Mouse (Mus musculus): ENCODE data around the gene Krt82. TPM values are rescaled to one million over a fixed set of nuclear protein-coding genes. Genes with fewer than 3 reads are reported as not detected.
"Not testable (repeated sequence)": the region's sequence is repeated elsewhere in the genome, so short reads cannot be mapped to it uniquely, and the experiment has no call there.

Gene Krt82
- polyA plus RNA-seq, 1 experiment from 2014 or later, result not detected

DNA sequence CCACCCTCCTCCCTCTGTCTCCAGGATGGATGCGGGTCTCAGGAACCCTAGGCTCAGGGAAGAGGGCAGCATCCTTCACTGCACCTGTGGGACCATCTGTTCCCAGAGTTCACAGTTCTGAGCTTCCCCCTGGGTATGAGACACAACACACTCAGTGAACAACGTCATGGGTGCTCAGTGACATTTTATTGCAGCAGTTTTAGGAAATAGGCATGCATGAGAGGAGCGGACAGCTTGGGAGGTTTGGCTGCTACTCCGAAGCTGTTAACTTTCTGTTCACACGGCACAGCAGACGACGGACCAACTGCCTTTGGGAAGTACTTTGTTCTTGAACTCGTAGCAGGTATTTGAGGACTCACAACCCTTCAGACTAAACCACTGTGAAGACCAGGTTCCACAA, 1.7 kb upstream of the Krt82 start:
- Histone ChIP-seq H3K27me3 (ENCODE audit: poor library complexity, severe bottlenecking) (peaks cover 48% of the 10 kb centered on the region), H3K4me3 (no peak overlapping the region), H3K36me3 (replicated peaks) (no peaks in the 10 kb centered on the region), H3K27ac (no peak overlapping the region), H3K4me1 (peaks cover 11% of the 10 kb centered on the region), H3K9me3 (no peaks in the 10 kb centered on the region)
- 89% methylated on average over 8 of the region's 8 CpGs for WGBS
- no peak for DNase-seq (ENCODE audit: extremely low spot score, low spot score)

DNA sequence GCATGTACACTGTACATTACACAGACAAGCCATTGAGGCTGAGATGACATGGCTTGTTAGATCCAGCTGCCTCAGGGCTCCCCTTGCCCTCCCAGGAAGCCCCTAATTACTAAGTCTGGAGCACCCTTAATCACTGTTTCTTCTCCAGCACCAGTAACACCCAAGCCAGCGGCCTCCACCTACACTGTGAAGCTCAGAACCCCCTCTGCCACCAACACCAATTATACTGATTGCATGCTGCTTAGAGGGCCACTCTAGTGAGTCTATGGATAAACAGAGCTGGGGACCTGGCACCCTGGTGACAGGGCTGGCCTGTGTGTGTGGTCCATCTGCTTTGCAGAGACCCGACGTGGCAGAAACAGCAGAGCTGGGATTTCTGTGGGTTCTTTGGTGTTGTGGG, 6.0 kb downstream of the Krt82 start:
- Histone ChIP-seq H3K27me3 (ENCODE audit: poor library complexity, severe bottlenecking) (no peaks in the 10 kb centered on the region), H3K4me3 (no peak overlapping the region), H3K27ac (no peak overlapping the region), H3K36me3 (replicated peaks) (no peaks in the 10 kb centered on the region), H3K9me3 (no peaks in the 10 kb centered on the region), H3K4me1 (peaks cover 13% of the 10 kb centered on the region)
- 63% methylated on average over 3 of the region's 3 CpGs for WGBS
- no peak for DNase-seq (ENCODE audit: extremely low spot score, low spot score)

DNA sequence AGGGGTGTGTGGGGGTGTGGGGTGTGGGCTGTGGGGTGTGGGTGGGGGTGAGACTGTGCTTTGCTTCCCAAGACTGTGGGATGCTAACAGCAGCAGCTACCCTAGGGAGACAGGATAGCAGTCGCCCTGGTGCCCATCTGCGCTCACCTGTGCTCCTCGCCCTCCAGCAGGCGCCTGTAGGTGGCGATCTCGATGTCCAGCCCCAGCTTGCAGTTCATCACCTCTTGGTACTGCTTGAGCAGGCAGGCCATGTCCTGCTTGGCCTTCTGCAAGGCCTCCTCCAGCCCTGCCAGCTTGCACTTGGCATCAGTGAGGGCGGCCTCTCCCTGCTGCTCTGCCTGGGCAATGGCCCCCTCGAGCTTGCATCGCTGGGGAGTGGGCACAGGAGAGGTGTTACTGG, 7.9 kb downstream of the Krt82 start:
- no peak overlapping the region for H3K4me3 ChIP-seq
- 0 out of 2 replicates have a peak overlapping the region, but pooled peaks have one; percentile 9 for H3K27ac ChIP-seq
- no peak for DNase-seq (ENCODE audit: extremely low spot score, low spot score)
- WGBS, result 63% methylated on average over 9 of the region's 9 CpGs
- H3K4me1 ChIP-seq, result peaks cover 23% of the 10 kb centered on the region
- H3K36me3 ChIP-seq (replicated peaks), result no peaks in the 10 kb centered on the region
- H3K27me3 ChIP-seq (ENCODE audit: poor library complexity, severe bottlenecking), result no peaks in the 10 kb centered on the region
- no peaks in the 10 kb centered on the region for H3K9me3 ChIP-seq

DNA sequence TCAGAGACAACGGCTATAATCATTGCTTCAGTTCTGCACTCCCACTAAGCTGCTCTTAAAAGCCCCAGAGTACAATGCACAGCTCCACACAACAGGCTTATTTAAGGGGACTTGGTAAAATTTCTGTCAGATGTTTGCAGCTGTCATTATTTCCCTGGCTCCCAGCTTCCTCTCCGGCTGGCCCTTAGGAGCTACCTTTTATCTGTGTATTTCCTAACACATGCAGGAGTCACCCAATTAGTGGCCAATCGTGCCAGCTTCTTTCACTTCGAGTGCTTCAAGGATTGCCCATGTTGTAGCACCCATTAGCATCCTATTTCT, 11.9 kb downstream of the Krt82 start:
- Histone ChIP-seq H3K4me1 (peaks cover 25% of the 10 kb centered on the region), H3K9me3 (no peaks in the 10 kb centered on the region), H3K4me3 (no peak overlapping the region), H3K27ac (no peak overlapping the region; the same call in 1 of the 2 replicates), H3K36me3 (replicated peaks) (no peaks in the 10 kb centered on the region), H3K27me3 (ENCODE audit: poor library complexity, severe bottlenecking) (no peaks in the 10 kb centered on the region)
- WGBS, result 74% methylated on average over 4 of the region's 4 CpGs
- DNase-seq (ENCODE audit: extremely low spot score, low spot score), result no peak

DNA sequence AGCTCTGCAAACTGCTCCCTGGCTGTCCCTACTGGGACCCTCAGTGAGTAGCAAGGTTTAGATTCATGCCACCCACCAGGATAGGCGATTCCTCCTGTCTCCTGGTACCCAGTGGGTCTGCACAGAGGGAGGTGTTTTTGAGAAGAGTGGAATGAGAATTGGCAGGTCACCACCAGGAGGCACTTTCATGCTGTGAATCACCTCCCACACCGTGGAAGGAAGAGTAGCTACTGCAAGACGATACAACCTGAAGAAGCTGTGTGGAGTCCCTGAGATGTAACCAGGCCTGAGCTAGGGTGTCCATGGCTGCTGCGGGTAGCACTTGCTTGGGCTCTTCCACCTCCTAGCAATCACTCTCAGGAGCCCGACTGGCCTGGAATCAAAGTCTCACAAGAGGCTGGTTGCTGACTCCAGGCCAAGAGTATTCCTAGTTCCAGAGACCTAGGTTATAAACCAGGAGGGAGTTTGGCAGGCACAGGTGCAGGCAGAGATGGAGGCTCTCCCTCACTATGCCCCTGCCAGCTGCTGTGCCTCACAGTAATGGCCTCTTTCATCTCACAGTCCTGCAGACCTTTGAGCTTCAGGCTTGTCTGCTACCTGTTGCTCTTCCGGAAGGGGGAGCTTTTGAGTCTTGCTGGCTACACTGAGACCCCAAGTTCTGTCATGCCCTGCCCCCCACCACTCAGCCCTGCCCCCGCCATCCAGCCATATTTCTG, 12.4 kb downstream of the Krt82 start:
- H3K36me3 ChIP-seq (replicated peaks), result no peaks in the 10 kb centered on the region
- no peak for DNase-seq (ENCODE audit: extremely low spot score, low spot score)
- no peaks in the 10 kb centered on the region for H3K9me3 ChIP-seq
- H3K27ac ChIP-seq, result no peak overlapping the region; the same call in 1 of the 2 replicates
- H3K27me3 ChIP-seq (ENCODE audit: poor library complexity, severe bottlenecking), result no peaks in the 10 kb centered on the region
- WGBS, result 55% methylated on average over 7 of the region's 7 CpGs
- H3K4me3 ChIP-seq, result no peak overlapping the region
- peaks cover 25% of the 10 kb centered on the region for H3K4me1 ChIP-seq

DNA sequence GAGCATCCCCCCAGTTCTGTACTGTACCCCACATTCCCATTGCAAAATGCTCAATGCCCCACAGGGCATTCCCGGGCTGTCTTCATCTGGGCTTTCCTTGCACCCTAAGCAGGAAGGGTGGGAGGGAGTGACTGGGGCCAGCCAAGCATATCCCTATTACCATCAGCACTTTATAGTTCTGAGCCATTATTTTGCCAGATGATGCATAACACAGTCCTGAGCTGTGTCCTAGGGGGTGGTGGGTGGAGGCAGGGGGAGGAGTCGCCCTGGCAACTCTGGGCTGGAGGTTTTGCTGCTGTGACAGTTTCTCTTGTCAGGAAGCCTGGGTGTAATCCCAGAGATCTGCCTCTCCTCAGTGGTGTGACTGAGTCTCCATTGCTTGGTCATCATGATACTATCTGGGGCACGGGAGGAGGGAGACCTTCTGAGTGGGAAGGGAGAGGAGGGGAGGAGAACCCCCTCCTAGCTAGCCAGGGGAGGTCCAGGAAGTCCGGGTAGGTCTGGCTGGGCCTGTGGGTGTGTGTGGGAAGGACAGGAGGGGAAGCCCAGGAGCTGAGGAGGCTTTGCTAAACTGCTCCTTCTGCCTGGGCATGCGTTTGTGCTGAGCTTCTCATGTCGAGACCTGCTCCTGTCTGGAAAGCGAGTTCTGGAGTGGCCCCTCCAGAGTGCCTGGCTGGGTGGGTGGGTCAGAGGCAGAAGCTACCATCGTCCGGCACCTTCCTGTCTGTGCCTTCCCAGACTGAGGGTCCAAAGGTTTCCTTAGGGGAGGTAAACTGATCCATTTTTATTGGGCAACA, 14.2 kb downstream of the Krt82 start:
- Histone ChIP-seq H3K27ac (no peak overlapping the region), H3K9me3 (no peaks in the 10 kb centered on the region), H3K4me3 (no peak overlapping the region), H3K4me1 (peaks cover 13% of the 10 kb centered on the region; the same call in 1 of the 2 replicates), H3K36me3 (replicated peaks) (no peaks in the 10 kb centered on the region), H3K27me3 (ENCODE audit: poor library complexity, severe bottlenecking) (no peaks in the 10 kb centered on the region)
- WGBS, result 75% methylated on average over 9 of the region's 9 CpGs
- no peak for DNase-seq (ENCODE audit: extremely low spot score, low spot score)

DNA sequence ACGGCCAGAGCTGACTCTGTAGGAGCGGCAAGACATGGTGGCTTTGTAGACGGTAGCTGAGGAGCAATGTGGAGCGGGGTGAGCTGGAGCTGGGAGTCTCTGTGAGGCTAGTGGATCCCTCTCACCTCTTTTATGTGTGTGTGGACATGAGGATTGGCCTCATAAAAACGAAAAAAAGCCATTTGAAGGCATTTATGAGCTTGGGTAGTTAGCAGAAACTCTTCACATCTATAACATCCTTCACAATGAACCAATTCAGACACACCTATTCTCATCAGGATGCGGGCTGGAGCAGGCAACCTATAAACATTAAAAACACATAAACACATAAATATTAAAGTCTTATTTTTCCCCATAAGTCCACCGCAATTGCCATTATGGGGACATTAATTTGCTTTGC, 17.7 kb downstream of the Krt82 start, which contains the start of gene Krt84:
Gene Krt84 (minus strand): TSS at position 101 of the 400 bp plus-strand sequence.
- Histone ChIP-seq H3K27ac (no peak within 1 kb of the TSS), H3K4me1 (peaks cover 4% of the 10 kb centered on the region; the same call in 1 of the 2 replicates), H3K27me3 (ENCODE audit: poor library complexity, severe bottlenecking) (no peaks in the 10 kb centered on the region), H3K4me3 (no peak within 1 kb of the TSS), H3K36me3 (replicated peaks) (no peaks in the 10 kb centered on the region), H3K9me3 (no peaks in the 10 kb centered on the region)
- no peak for DNase-seq (ENCODE audit: extremely low spot score, low spot score)
- WGBS, result 88% methylated on average over 7 of the region's 7 CpGs

DNA sequence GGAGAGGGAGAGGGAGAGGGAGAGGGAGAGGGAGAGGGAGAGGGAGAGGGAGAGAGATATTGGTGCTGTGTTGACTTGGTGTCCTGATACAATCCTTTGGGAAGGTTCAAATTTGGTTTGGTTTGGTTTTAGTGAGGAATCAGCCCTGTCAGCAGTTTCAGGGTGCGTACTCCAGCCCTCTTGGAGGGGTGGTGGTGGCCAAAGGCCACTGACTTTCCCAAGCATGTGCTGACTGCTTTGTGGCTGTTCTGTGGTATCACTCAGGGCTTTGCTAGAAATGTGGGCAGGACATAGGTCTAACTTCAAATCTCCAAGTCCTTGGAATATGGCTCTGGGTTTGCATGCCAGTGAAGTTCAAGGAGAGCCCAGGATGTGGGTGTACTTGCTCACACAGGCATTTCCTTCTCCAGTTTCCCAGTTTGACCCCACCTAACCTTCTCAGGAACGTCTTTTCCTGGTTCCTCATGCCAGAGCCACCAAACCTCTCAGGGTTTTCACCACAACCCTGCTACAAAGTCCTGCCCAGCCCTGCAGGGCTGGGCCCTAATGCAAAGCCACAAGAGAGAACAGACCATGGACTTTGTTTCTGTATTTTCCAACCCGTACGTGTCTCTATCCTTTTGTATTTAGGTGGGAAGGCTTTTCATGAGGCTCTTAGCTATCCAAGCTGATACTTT, 27.8 kb downstream of the Krt82 start:
- WGBS, result 84% methylated on average over 4 of the region's 4 CpGs

DNA sequence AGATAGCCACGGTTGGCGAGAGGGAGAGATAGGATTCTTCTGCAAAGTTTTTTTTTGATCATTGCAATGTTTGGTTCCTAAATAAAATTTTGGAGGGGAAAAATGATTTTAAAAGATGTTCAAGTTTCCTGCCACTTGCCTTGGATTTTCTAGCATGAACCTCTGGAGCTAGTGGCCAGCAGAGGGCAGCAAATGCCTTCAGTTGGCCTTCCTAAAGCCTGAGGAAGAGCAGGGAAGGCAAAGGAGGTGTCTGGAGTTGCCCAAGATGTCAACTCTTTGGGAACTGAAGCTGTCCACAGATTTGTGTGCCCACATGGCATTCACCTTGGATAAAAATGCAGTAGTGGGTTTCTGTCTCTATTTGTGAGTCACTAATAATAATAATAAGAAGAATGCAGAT, 30.7 kb downstream of the Krt82 start:
- peak; percentile 74 for DNase-seq (ENCODE audit: extremely low spot score, low spot score)
- Histone ChIP-seq H3K27ac (no peak overlapping the region), H3K4me3 (no peak overlapping the region), H3K27me3 (ENCODE audit: poor library complexity, severe bottlenecking) (no peaks in the 10 kb centered on the region), H3K9me3 (no peaks in the 10 kb centered on the region), H3K4me1 (0 out of 2 replicates have a peak, but pooled peaks cover 4% of the 10 kb centered on the region), H3K36me3 (replicated peaks) (no peaks in the 10 kb centered on the region)
- 17% methylated on average over 2 of the region's 2 CpGs for WGBS

More for the DNA sequence above, 27.8 kb downstream of the Krt82 start:
- H3K27me3 ChIP-seq (ENCODE audit: poor library complexity, severe bottlenecking), result no peaks in the 10 kb centered on the region
- no peak for DNase-seq (ENCODE audit: extremely low spot score, low spot score)
- H3K36me3 ChIP-seq (replicated peaks), result no peaks in the 10 kb centered on the region
- H3K4me3 ChIP-seq, result no peak overlapping the region
- no peaks in the 10 kb centered on the region for H3K9me3 ChIP-seq
- H3K4me1 ChIP-seq, result 0 out of 2 replicates have a peak, but pooled peaks cover 4% of the 10 kb centered on the region
- no peak overlapping the region for H3K27ac ChIP-seq

DNA sequence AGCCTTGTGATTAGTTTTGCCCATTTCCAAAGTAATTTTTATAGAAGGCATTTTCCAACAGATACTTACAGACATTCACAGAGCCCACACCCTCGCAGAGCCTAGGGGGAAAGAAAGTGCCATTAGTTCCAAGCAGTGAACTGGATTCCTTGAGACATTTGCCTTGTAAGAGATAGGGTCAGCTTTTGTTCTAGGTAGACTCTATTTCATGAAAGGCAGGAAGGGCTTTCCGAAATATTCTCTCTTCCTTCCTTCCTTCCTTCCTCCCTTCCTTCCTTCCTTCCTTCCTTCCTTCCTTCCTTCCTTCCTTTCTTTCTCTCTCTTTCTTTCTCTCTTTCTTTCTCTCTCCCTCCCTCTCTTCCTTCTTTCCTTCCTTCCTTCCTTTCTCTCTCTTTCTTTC, 33.3 kb downstream of the Krt82 start, which contains the start of gene Gm49425:
Gene Gm49425 (minus strand): TSS at position 101 of the 400 bp plus-strand sequence.
- not testable (repeated sequence) for H3K9me3 ChIP-seq; H3K27ac ChIP-seq; H3K27me3 ChIP-seq (ENCODE audit: poor library complexity, severe bottlenecking); H3K4me3 ChIP-seq; H3K36me3 ChIP-seq (replicated peaks); H3K4me1 ChIP-seq; DNase-seq (ENCODE audit: extremely low spot score, low spot score)
- WGBS, result 76% methylated on average over 2 of the region's 2 CpGs

DNA sequence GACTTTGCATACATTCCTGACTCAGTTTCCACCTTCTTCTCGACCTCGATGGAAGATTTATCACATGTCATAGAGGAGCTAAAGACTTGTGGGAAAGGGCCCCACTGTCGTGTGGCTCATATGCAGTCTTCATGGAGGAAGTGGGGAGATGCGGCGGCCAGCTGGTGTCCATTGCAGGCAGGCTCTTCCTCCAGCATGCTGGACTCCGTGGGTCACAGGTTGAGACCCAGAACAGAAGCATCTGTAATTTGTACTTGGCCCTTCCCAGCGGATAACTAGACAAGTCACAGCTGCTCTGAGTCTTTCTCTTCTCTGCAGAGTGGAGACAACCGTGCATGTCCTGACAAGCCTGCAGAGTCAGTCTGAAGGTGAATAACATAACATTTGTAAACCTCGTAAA, 42.2 kb downstream of the Krt82 start:
- no peaks in the 10 kb centered on the region for H3K36me3 ChIP-seq (replicated peaks)
- H3K4me1 ChIP-seq, result peaks cover 13% of the 10 kb centered on the region
- WGBS, result 83% methylated on average over 9 of the region's 9 CpGs
- no peak for DNase-seq (ENCODE audit: extremely low spot score, low spot score)
- no peaks in the 10 kb centered on the region for H3K27me3 ChIP-seq (ENCODE audit: poor library complexity, severe bottlenecking)
- H3K4me3 ChIP-seq, result no peak overlapping the region
- no peak overlapping the region for H3K27ac ChIP-seq
- no peaks in the 10 kb centered on the region for H3K9me3 ChIP-seq

DNA sequence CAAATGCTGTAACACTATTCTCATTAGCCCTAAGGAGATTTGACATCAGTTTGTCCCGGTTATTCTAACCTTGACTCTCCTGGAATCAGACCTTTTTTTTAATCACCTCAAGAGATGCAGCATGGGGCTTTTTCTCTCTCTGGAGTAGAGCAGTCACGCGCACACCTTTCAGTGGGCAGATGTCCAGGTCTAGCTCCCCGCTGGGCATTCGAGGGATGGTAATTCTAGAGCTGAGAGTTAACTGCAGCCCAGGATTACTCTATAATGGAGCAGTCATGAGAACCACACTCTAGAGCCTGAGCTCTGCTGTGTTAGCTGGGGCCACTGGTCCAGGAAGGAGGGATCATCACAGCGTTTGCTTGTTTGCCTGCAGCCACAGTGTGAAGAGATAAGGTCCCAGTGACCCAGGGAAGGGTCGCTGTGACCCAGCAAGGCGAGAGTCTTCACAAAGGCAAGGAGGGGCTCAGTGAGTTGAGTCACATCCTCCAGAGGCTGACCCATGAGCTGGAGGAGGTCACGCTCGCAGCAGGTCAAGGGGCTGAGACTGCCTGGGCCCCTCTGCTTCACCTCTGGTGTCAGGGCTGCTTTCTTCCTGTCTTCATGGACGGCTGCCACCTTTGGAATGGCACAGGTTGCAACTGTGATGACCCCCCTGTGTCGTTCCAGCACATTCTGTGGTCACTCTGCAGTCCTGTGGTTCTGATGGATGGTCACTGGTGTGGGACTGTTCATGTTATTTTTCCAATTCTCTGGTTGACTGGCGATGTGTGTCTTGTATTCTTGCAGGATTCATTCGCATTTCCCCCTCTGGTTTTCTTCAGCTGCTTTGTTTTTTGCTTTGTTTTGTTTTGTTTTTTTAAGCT, 43.3 kb downstream of the Krt82 start:
- H3K9me3 ChIP-seq, result no peaks in the 10 kb centered on the region
- H3K27me3 ChIP-seq (ENCODE audit: poor library complexity, severe bottlenecking), result no peaks in the 10 kb centered on the region
- no peaks in the 10 kb centered on the region for H3K36me3 ChIP-seq (replicated peaks)
- 0 out of 2 replicates have a peak overlapping the region, but pooled peaks have one; percentile 21 for H3K27ac ChIP-seq
- no peak overlapping the region for H3K4me3 ChIP-seq
- H3K4me1 ChIP-seq, result peaks cover 13% of the 10 kb centered on the region
- no peak for DNase-seq (ENCODE audit: extremely low spot score, low spot score)
- 66% methylated on average over 14 of the region's 14 CpGs for WGBS

Measured in forebrain, embryonic 10.5 days (tissue).